Comparison of ENCODE assay signal across 8 mouse cellular contexts in the genomic region with DNA sequence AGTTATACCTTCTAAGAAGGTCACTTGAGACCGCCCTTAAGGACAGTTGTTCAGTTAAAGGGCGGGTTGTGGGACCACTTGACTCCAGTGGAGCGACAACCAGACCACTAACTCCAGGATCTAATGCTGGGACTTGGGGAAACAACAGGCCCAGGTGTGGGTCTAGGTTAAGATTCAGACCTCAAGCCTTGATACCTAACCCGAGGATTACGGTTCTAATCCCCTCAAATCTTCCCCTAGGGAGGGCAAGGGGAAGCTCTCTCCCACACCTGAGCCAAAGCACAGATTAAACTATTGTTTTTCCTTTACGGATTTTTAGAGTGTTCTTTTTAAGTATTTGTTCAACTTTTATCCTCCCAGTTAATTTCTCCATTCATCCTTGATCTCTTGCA. TPM values are rescaled to one million over a fixed set of nuclear protein-coding genes. Genes with fewer than 3 reads are reported as not detected.
A peak's percentile ranks its signal among the peaks of the same experiment; 100 is the strongest.
DNase-seq lines count a peak whose midpoint lies in the region; ATAC-seq and TF ChIP-seq lines count a peak whose summit lies in the region.

No protein-coding gene starts in this region.

- no peak for ATAC-seq in liver, embryonic 13.5 days (ENCODE audit: low read depth)

- H3K9me3 ChIP-seq in heart, embryonic 10.5 days = no peaks in the 10 kb centered on the region
- no peaks in the 10 kb centered on the region for H3K9me3 ChIP-seq in liver, embryonic 13.5 days (replicated peaks)

- H3K4me1 ChIP-seq in heart, embryonic 10.5 days = peaks cover 29% of the 10 kb centered on the region
- H3K4me1 ChIP-seq in thymus, adult 2 months (replicated peaks; ENCODE audit: control insufficient read depth, insufficient read depth, low read length) = peaks cover 14% of the 10 kb centered on the region
- peaks cover 27% of the 10 kb centered on the region for H3K4me1 ChIP-seq in liver, embryonic 13.5 days (replicated peaks)

- no peak for DNase-seq in heart, embryonic 10.5 days (ENCODE audit: low spot score)
- DNase-seq in heart, postnatal 36 days = no peak
- DNase-seq in thymus, adult 2 months = no peak
- no peak for DNase-seq in thymus, postnatal 10 days (ENCODE audit: low spot score in 2 of 2)
- no peak for DNase-seq in liver, embryonic 13.5 days
- DNase-seq in right cerebral cortex, postnatal 14 days = no peak
- no peak for DNase-seq in urinary bladder, postnatal 10 days (ENCODE audit: low spot score)
- no peak for DNase-seq in urinary bladder, postnatal 25 days (ENCODE audit: low spot score)

- H3K9ac ChIP-seq in liver, embryonic 13.5 days = peak overlapping the region; percentile 49; the same call in 1 of the 2 replicates

- peaks cover 12% of the 10 kb centered on the region; the same call in 1 of the 2 replicates for H3K27me3 ChIP-seq in heart, embryonic 10.5 days (ENCODE audit: insufficient read depth, poor library complexity, severe bottlenecking)
- H3K27me3 ChIP-seq in thymus, adult 2 months (ENCODE audit: control insufficient read depth, insufficient read depth, low read length) = no peaks in the 10 kb centered on the region
- no peaks in the 10 kb centered on the region for H3K27me3 ChIP-seq in liver, embryonic 13.5 days

- H3K36me3 ChIP-seq in heart, embryonic 10.5 days = no peaks in the 10 kb centered on the region
- no peaks in the 10 kb centered on the region for H3K36me3 ChIP-seq in thymus, adult 2 months (ENCODE audit: control insufficient read depth, insufficient read depth, low read length)
- H3K36me3 ChIP-seq in liver, embryonic 13.5 days = no peaks in the 10 kb centered on the region

- peak overlapping the region; percentile 73 for H3K4me2 ChIP-seq in liver, embryonic 13.5 days

- H3K27ac ChIP-seq in heart, embryonic 10.5 days = peak overlapping the region; percentile 19; the same call in 1 of the 2 replicates
- no peak overlapping the region for H3K27ac ChIP-seq in thymus, adult 2 months (ENCODE audit: control insufficient read depth, insufficient read depth, low read length)
- no peak overlapping the region for H3K27ac ChIP-seq in liver, embryonic 13.5 days

- WGBS in heart, embryonic 10.5 days = 30% methylated on average over 6 of the region's 6 CpGs
- WGBS in thymus, adult 2 months = 63% methylated on average over 6 of the region's 6 CpGs
- WGBS in liver, embryonic 13.5 days (ENCODE audit: insufficient replicate concordance) = 38% methylated on average over 6 of the region's 6 CpGs

- H3K4me3 ChIP-seq in heart, embryonic 10.5 days = peak overlapping the region; percentile 62
- H3K4me3 ChIP-seq in thymus, adult 2 months (ENCODE audit: control insufficient read depth, insufficient read depth, low read length) = peak overlapping the region; percentile 58
- H3K4me3 ChIP-seq in liver, embryonic 13.5 days (replicated peaks) = peak overlapping the region; percentile 57

- intact Hi-C loops in heart, postnatal 36 days (cut with DNase I) = no loop called here

- no peak for TF ChIP-seq CTCF in thymus, adult 2 months (IDR thresholded peaks at IDR 0.05; ENCODE audit: borderline replicate concordance, control insufficient read depth, extremely low read depth, insufficient read depth, low read length, poor library complexity)

- no peak for TF ChIP-seq POLR2A in thymus, adult 2 months (IDR thresholded peaks at IDR 0.05; ENCODE audit: control insufficient read depth, extremely low read depth, insufficient read depth, low read length, poor library complexity)

RNA-seq across cellular contexts. Expression of a gene that starts 0.9 kb away (rescaled TPM):
- 79.6 and 82.1 TPM in 2 replicates for polyA plus RNA-seq in heart, embryonic 10.5 days (2016; fragmentation: Nextera tagmentation; extraction: Ambion mirVana)
- 10 to 100 TPM; 78.9 to 97.0 TPM for total RNA-seq in heart, postnatal 36 days (2021)
- 22.0 and 28.0 TPM in 2 replicates for polyA plus RNA-seq in thymus, adult 2 months (2012; rRNA removed)
- 52.4 and 53.5 TPM in 2 replicates for polyA plus RNA-seq in liver, embryonic 13.5 days (2015; fragmentation: Nextera tagmentation; extraction: Ambion mirVana)

RNA-seq across cellular contexts. Expression of a gene that starts 6.1 kb away (rescaled TPM):
- 1.2 and 1.5 TPM in 2 replicates for polyA plus RNA-seq in heart, embryonic 10.5 days (2016; fragmentation: Nextera tagmentation; extraction: Ambion mirVana)
- 1 to 10 TPM; 5.0 to 5.8 TPM for total RNA-seq in heart, postnatal 36 days (2021)
- polyA plus RNA-seq in thymus, adult 2 months (2012; rRNA removed) = 27.1 and 27.6 TPM in 2 replicates
- polyA plus RNA-seq in liver, embryonic 13.5 days (2015; fragmentation: Nextera tagmentation; extraction: Ambion mirVana) = 0.47 and 0.57 TPM in 2 replicates

RNA-seq across cellular contexts. Expression of a gene that starts 16.8 kb away (rescaled TPM):
- polyA plus RNA-seq in heart, embryonic 10.5 days (2016; fragmentation: Nextera tagmentation; extraction: Ambion mirVana) = 10.5 and 13.4 TPM in 2 replicates
- 10 to 100 TPM; 25.6 to 32.5 TPM for total RNA-seq in heart, postnatal 36 days (2021)
- 8.5 and 14.9 TPM in 2 replicates for polyA plus RNA-seq in thymus, adult 2 months (2012; rRNA removed)
- polyA plus RNA-seq in liver, embryonic 13.5 days (2015; fragmentation: Nextera tagmentation; extraction: Ambion mirVana) = 1.4 and 1.5 TPM in 2 replicates

RNA-seq across cellular contexts. Expression of a gene that starts 34.2 kb away (rescaled TPM):
- polyA plus RNA-seq in heart, embryonic 10.5 days (2016; fragmentation: Nextera tagmentation; extraction: Ambion mirVana) = 30.9 and 35.6 TPM in 2 replicates
- 1 to 10 TPM; 5.8 to 8.3 TPM for total RNA-seq in heart, postnatal 36 days (2021)
- 28.5 and 43.0 TPM in 2 replicates for polyA plus RNA-seq in thymus, adult 2 months (2012; rRNA removed)
- polyA plus RNA-seq in liver, embryonic 13.5 days (2015; fragmentation: Nextera tagmentation; extraction: Ambion mirVana) = 32.4 and 33.2 TPM in 2 replicates

RNA-seq across cellular contexts. Expression of a gene that starts 41.7 kb away (rescaled TPM):
- 69.0 and 76.7 TPM in 2 replicates for polyA plus RNA-seq in heart, embryonic 10.5 days (2016; fragmentation: Nextera tagmentation; extraction: Ambion mirVana)
- 10 to 100 TPM; 12.5 to 14.3 TPM for total RNA-seq in heart, postnatal 36 days (2021)
- polyA plus RNA-seq in thymus, adult 2 months (2012; rRNA removed) = 57.8 and 64.4 TPM in 2 replicates
- polyA plus RNA-seq in liver, embryonic 13.5 days (2015; fragmentation: Nextera tagmentation; extraction: Ambion mirVana) = 16.9 and 20.3 TPM in 2 replicates

Comparison
In these comparisons a context has a peak if more than half of its experiments do, and no peak if none do; other contexts are left out.
1. RNA of a gene that starts 6.1 kb away (polyA plus RNA-seq): 27.1 to 27.6 TPM in thymus, adult 2 months; 1.2 to 1.5 TPM in heart, embryonic 10.5 days and 0.47 to 0.57 TPM in liver, embryonic 13.5 days; every median in the first group is over 10 times any median in the second.
2. Peak in every context shown above with its lines, with median percentiles within 50 percentile points of each other: H3K4me3 ChIP-seq.